Mouse (Mus musculus) C2C12 (cell line): ENCODE data around the gene Rab3ip. TPM values are rescaled to one million over a fixed set of nuclear protein-coding genes. Genes with fewer than 3 reads are reported as not detected.

Experiments
- H3K27me3 ChIP-seq: one replicate; pipeline ENCODE4 v1.6.1; 2011; ENCODE audit not compliant: control insufficient read depth, insufficient read depth, insufficient read length
- H3K36me3 ChIP-seq: one replicate; pipeline ENCODE4 v1.6.1; 2011; ENCODE audit not compliant: control insufficient read depth, insufficient read depth
- H3K4me3 ChIP-seq: one replicate; pipeline ENCODE4 v1.5.1; 2011; ENCODE audit warnings: mild to moderate bottlenecking, control low read depth; ENCODE audit not compliant: poor library complexity, insufficient read depth, severe bottlenecking
- H3K79me2 ChIP-seq: one replicate; pipeline ENCODE4 v1.6.1; 2011; ENCODE audit not compliant: control insufficient read depth, insufficient read depth
- H3K79me3 ChIP-seq: one replicate; pipeline ENCODE4 v1.6.1; 2011; ENCODE audit warnings: low read depth, control low read depth
- H3ac ChIP-seq: one replicate; pipeline ENCODE3; 2011; ENCODE audit warnings: low read depth; ENCODE audit not compliant: control insufficient read depth, insufficient read length
- CEBPB ChIP-seq: IDR thresholded peaks from one replicate; pipeline ENCODE4 v1.6.1; 2011; ENCODE audit warnings: low read depth, mild to moderate bottlenecking, control low read depth, moderate library complexity
- CTCF ChIP-seq: IDR thresholded peaks from one replicate; pipeline ENCODE4 v1.5.1; 2011; ENCODE audit not compliant: control insufficient read depth, insufficient read depth, insufficient read length
- FOSL1 ChIP-seq: IDR thresholded peaks from one replicate; pipeline ENCODE4 v1.8.0; 2011; ENCODE audit warnings: mild to moderate bottlenecking, low read length; ENCODE audit not compliant: poor library complexity, insufficient read depth, severe bottlenecking
- MAX ChIP-seq: IDR thresholded peaks from one replicate; pipeline ENCODE4 v1.6.1; 2011; ENCODE audit warnings: mild to moderate bottlenecking, control low read depth
- MYOD1 ChIP-seq: IDR thresholded peaks from one replicate; pipeline ENCODE4 v1.6.1; 2011; ENCODE audit warnings: low read depth; ENCODE audit not compliant: control insufficient read depth, insufficient read length
- MYOG ChIP-seq: IDR thresholded peaks from one replicate; pipeline ENCODE4 v1.6.1; 2011; ENCODE audit not compliant: control insufficient read depth, insufficient read length; ENCODE audit errors: extremely low read depth
- USF1 ChIP-seq: IDR thresholded peaks from one replicate; pipeline ENCODE4 v1.6.1; 2011; ENCODE audit warnings: low read depth, mild to moderate bottlenecking, control low read depth, moderate library complexity
- polyA plus RNA-seq: library from polyadenylated mRNA; unstranded; fragments of >200 nt; fragmentation: generic; extraction: Trizol; gene quantifications from one replicate; pipeline ENCODE4 v1.2.1, GENCODE M21; 2012; ENCODE audit warnings: missing spikeins

The Rab3ip gene
- polyA plus RNA-seq, 1 experiment = 29.8 TPM

DNA sequence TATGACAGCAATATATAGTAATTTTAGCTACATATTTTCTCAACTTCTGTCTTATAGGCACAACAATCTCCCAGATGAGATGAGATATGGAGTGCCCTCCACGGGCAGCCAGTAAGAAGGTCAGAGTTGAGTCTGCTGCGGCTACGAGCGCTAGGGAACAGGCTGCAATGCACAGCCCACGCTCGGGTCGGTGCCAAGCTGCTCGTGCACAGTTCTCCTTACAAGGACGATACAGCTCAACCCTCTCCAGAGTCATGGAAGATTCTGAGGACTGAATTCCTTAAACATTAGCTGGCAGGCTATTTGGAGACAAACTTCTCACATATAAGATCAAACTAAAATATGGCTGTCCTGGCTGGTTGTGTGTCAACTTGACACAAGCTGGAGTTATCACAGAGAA, 36.0 kb downstream of the Rab3ip start:
- Histone ChIP-seq H3K4me3 (no peak overlapping the region), H3ac (peak overlapping the region; percentile 3), H3K36me3 (peaks cover 52% of the 10 kb centered on the region), H3K79me3 (no peaks in the 10 kb centered on the region), H3K27me3 (no peaks in the 10 kb centered on the region), H3K79me2 (no peaks in the 10 kb centered on the region)
- TF ChIP-seq CEBPB (no peak), MYOD1 (no peak), USF1 (no peak), MYOG (no peak), FOSL1 (no peak), CTCF (no peak), MAX (no peak)

DNA sequence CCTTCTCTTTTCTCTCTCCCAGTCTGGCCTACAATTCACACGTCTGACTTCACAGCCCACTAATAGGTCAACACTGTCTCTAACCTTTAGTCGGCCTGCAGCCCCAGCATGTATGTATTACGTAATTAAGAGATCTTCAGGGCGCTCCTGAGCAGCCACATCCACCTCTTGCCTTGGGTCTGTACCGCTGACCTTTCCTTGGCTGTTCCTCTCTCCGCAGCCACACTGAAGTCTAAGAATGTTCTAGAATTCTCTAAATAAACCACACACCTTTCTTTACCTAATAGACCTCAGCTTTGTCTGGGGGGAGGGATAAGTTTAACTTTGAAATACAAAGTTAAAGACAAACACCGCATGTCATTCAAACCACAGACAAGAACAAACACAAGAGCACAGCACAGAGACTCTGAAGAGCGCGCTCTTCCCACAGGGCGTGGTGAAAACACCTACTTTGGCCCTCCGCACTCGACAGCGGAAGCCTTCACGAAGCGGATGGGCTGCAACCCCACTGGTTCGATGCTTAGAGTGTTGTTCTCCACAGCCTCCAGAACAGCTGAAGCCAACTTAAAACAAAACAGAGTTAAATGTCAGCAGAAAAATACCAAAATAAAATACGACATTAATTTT, 36.8 kb downstream of the Rab3ip start:
- Histone ChIP-seq H3K27me3 (no peaks in the 10 kb centered on the region), H3K79me3 (no peaks in the 10 kb centered on the region), H3K36me3 (peaks cover 55% of the 10 kb centered on the region), H3K79me2 (no peaks in the 10 kb centered on the region), H3K4me3 (no peak overlapping the region), H3ac (no peak overlapping the region)
- TF ChIP-seq MYOG = no peak
- no peak for TF ChIP-seq CEBPB
- TF ChIP-seq MYOD1 = no peak
- no peak for TF ChIP-seq FOSL1
- TF ChIP-seq CTCF = no peak
- no peak for TF ChIP-seq MAX
- no peak for TF ChIP-seq USF1

DNA sequence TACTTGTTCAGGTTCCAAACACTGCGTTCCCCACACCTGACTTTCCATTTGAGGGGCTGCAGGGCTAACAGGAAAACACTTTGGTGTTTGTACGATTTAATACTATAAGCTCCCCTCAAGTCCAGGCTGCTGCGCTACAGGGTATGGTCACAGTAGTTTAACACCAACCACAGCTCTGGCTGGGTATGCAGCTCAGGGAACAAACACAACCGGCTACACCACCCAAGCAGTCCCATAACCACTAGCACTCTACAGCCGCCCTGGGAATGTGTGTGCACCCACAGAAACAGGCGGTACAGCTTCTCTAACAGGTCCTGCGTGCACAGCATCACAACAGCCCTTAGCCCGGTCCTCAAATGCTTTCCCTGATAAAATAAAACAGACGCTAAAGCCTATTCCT, 37.7 kb downstream of the Rab3ip start:
- no peaks in the 10 kb centered on the region for H3K79me2 ChIP-seq
- H3K79me3 ChIP-seq = no peaks in the 10 kb centered on the region
- H3ac ChIP-seq = no peak overlapping the region
- peaks cover 62% of the 10 kb centered on the region for H3K36me3 ChIP-seq
- TF ChIP-seq MAX (no peak), FOSL1 (no peak), MYOD1 (no peak), CTCF (no peak), MYOG (no peak), CEBPB (no peak), USF1 (no peak)
- no peaks in the 10 kb centered on the region for H3K27me3 ChIP-seq
- H3K4me3 ChIP-seq = no peak overlapping the region

DNA sequence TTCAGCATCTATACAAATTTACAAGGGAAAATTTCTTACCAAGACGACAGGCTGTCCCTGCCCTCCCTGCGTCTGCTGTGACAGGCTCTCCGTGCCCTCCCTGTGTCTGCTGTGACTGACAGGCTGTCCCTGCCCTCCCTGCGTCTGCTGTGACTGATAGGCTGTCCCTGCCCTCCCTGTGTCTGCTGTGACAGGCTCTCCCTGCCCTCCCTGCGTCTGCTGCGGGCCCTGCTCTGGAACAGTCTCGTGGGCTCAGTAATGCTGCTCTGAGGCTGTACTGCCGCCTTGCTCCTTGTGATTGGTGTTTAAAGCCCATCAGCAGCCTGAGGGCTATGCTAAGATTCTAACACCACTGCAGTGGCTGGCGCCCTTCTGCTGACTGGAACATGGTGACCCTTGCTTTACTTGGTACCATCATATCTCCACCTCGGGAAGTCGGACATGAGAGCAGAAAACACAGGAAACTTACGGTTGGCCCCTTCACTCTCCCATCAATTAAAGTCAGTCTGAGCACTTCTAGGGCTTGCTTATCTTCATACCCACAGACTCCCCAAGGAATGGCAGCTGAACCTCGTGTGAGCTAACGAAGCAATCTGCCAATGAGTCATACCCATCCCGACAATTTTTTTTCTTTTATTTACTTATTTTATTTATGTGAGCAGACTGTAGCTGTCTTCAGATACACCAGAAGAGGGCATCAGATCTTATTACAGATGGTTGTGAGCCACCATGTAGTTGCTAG, 41.5 kb downstream of the Rab3ip start:
- H3K27me3 ChIP-seq = no peaks in the 10 kb centered on the region
- H3K4me3 ChIP-seq = no peak overlapping the region
- no peak for TF ChIP-seq MYOD1
- TF ChIP-seq FOSL1 = no peak
- no peak for TF ChIP-seq CTCF
- no peak for TF ChIP-seq USF1
- no peak for TF ChIP-seq MAX
- no peak for TF ChIP-seq CEBPB
- TF ChIP-seq MYOG = no peak
- no peaks in the 10 kb centered on the region for H3K79me2 ChIP-seq
- no peaks in the 10 kb centered on the region for H3K79me3 ChIP-seq
- peaks cover 71% of the 10 kb centered on the region for H3K36me3 ChIP-seq
- no peak overlapping the region for H3ac ChIP-seq

DNA sequence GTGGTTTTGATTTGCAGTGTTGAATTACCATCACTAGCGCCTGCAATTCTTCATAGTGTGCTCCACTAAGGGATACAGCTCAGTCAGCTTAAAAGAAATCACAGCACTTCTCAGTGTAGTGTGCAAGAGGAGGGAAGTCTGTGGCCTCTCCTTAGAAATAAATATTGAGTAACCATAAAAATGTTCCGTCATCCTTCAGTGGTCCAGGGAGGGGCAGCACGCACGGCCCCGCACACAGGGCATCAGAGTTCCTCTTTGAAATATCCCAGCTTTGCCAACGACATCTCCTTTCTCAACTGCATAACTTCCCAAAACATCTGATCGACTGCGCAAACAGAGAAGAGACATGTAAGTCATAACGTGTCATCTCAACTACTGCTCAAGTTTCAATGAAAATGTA, 43.8 kb downstream of the Rab3ip start:
- H3K36me3 ChIP-seq = peaks cover 60% of the 10 kb centered on the region
- no peak overlapping the region for H3ac ChIP-seq

More for the DNA sequence above, 43.8 kb downstream of the Rab3ip start:
- H3K79me3 ChIP-seq = no peaks in the 10 kb centered on the region
- no peak for TF ChIP-seq USF1
- TF ChIP-seq CTCF = no peak
- no peak for TF ChIP-seq FOSL1
- TF ChIP-seq MYOG = no peak
- TF ChIP-seq MYOD1 = no peak
- no peak for TF ChIP-seq MAX
- no peak for TF ChIP-seq CEBPB
- H3K4me3 ChIP-seq = no peak overlapping the region
- no peaks in the 10 kb centered on the region for H3K27me3 ChIP-seq
- no peaks in the 10 kb centered on the region for H3K79me2 ChIP-seq
